Mouse (Mus musculus) hindbrain, embryonic 11.5 days (tissue): ENCODE measurements around the gene Hacd4. TPM values are rescaled to one million over a fixed set of nuclear protein-coding genes. Genes with fewer than 3 reads are reported as not detected.

Source experiments
- polyA plus RNA-seq: library from polyadenylated mRNA; unstranded; fragments of >200 nt; fragmentation: Nextera tagmentation; extraction: Ambion mirVana; gene quantifications from 2 replicates; pipeline ENCODE4 v1.2.1, GENCODE M21; 2014

Gene Hacd4
- polyA plus RNA-seq, 1 experiment from 2014 or later = 4.8 TPM

Other genes starting within 250 kb of the Hacd4 start
- not detected in 2 replicates for gene Ifnb1, start 83.8 kb upstream of the Hacd4 start, polyA plus RNA-seq
- gene Ifna15, start 119.3 kb upstream of the Hacd4 start, polyA plus RNA-seq = not detected in 2 replicates
- gene Ifna14, start 132.9 kb upstream of the Hacd4 start, polyA plus RNA-seq = not detected in 2 replicates
- gene Ifna9, start 153.5 kb upstream of the Hacd4 start, polyA plus RNA-seq = not detected in 2 replicates
- gene Ifna12, start 164.4 kb upstream of the Hacd4 start, polyA plus RNA-seq = not detected in 2 replicates
- gene C87499, start 195.5 kb upstream of the Hacd4 start, polyA plus RNA-seq = not detected in 2 replicates
- gene Ifna13, start 205.5 kb upstream of the Hacd4 start, polyA plus RNA-seq = not detected in 2 replicates
- not detected in 2 replicates for gene Ifna16, start 238.0 kb upstream of the Hacd4 start, polyA plus RNA-seq
- gene Ifna2, start 245.0 kb upstream of the Hacd4 start, polyA plus RNA-seq = not detected in 2 replicates